Mouse (Mus musculus) hindbrain, embryonic 12.5 days (tissue): ENCODE data around the gene Gal3st2b. TPM values are rescaled to one million over a fixed set of nuclear protein-coding genes. Genes with fewer than 3 reads are reported as not detected.
"Not testable (repeated sequence)": the region's sequence is repeated elsewhere in the genome, so short reads cannot be mapped to it uniquely, and the experiment has no call there.

Experiments
- ATAC-seq: fragments of 200-750 bp; cut with Nextera tagmentation; 2 replicates; pipeline ENCODE4 v1.8.0; 2017; ENCODE audit warnings: moderate TSS enrichment; ENCODE audit not compliant: low FRiP score
- H3K27ac ChIP-seq: fragments of 300-500 bp; sonication (generic); 2 replicates; pipeline ENCODE4 v1.5.1; 2016; ENCODE audit warnings: mild to moderate bottlenecking
- H3K27me3 ChIP-seq: fragments of 300-500 bp; sonication (generic); 2 replicates; pipeline ENCODE4 v1.6.1; 2016; ENCODE audit warnings: mild to moderate bottlenecking
- H3K36me3 ChIP-seq: fragments of 300-500 bp; sonication (generic); 2 replicates; pipeline ENCODE4 v1.6.1; 2016; ENCODE audit warnings: mild to moderate bottlenecking
- H3K4me1 ChIP-seq: fragments of 300-500 bp; sonication (generic); 2 replicates; pipeline ENCODE4 v1.6.1; 2016
- H3K4me2 ChIP-seq: fragments of 300-500 bp; sonication (generic); replicated peaks from 2 replicates; pipeline ENCODE4 v1.6.1; 2016; ENCODE audit warnings: mild to moderate bottlenecking
- H3K4me3 ChIP-seq: fragments of 300-500 bp; sonication (generic); 2 replicates; pipeline ENCODE4 v1.5.1; 2016; ENCODE audit warnings: mild to moderate bottlenecking
- H3K9ac ChIP-seq: fragments of 300-500 bp; sonication (generic); 2 replicates; pipeline ENCODE4 v1.6.1; 2016; ENCODE audit warnings: mild to moderate bottlenecking, moderate library complexity
- H3K9me3 ChIP-seq: fragments of 300-500 bp; sonication (generic); replicated peaks from 2 replicates; pipeline ENCODE4 v1.6.1; 2016; ENCODE audit warnings: mild to moderate bottlenecking
- WGBS: fragments of 180-500 bp; shearing (Covaris S2); methylation state at CpG from one replicate; pipeline ENCODE4 v1.1.7; 2016; 5-methylcytosine and 5-hydroxymethylcytosine counted together
- polyA plus RNA-seq: library from polyadenylated mRNA; unstranded; fragments of >200 nt; fragmentation: Nextera tagmentation; extraction: Ambion mirVana; gene quantifications from 2 replicates; pipeline ENCODE4 v1.2.1, GENCODE M21; 2016

The Gal3st2b gene
- polyA plus RNA-seq, 1 experiment from 2014 or later, result 0.08 TPM

- H3K4me1 ChIP-seq, H3K9ac ChIP-seq, H3K4me2 ChIP-seq, H3K36me3 ChIP-seq, H3K27me3 ChIP-seq, H3K27ac ChIP-seq, H3K4me3 ChIP-seq, ATAC-seq, H3K9me3 ChIP-seq: not testable (repeated sequence)
- WGBS, result 91% methylated on average over 3 of the region's 3 CpGs
These were observed 4.5 kb downstream of the Gal3st2b start for GRCm38 (mm10) chr1:93922609-93923008.

GRCm38 (mm10) chr1:93923098-93923497, 5.0 kb downstream of the Gal3st2b start:
- ATAC-seq, result not testable (repeated sequence)

GRCm38 (mm10) chr1:93935378-93935777, 17.3 kb downstream of the Gal3st2b start:
- H3K27me3 ChIP-seq, H3K27ac ChIP-seq, H3K4me3 ChIP-seq, ATAC-seq, H3K4me1 ChIP-seq, H3K4me2 ChIP-seq, H3K9me3 ChIP-seq, H3K36me3 ChIP-seq, H3K9ac ChIP-seq: not testable (repeated sequence)
- WGBS, result 90% methylated on average over 1 of the region's 1 CpGs

More at GRCm38 (mm10) chr1:93923098-93923497, 5.0 kb downstream of the Gal3st2b start:
- not testable (repeated sequence) for H3K27ac ChIP-seq, H3K36me3 ChIP-seq, H3K4me3 ChIP-seq, H3K9me3 ChIP-seq, H3K9ac ChIP-seq, H3K27me3 ChIP-seq, H3K4me2 ChIP-seq, H3K4me1 ChIP-seq
- WGBS, result 66% methylated on average over 2 of the region's 2 CpGs

- 79% methylated on average over 1 of the region's 1 CpGs for WGBS
- H3K4me3 ChIP-seq, H3K9ac ChIP-seq, H3K27me3 ChIP-seq, H3K27ac ChIP-seq, H3K4me1 ChIP-seq, ATAC-seq, H3K4me2 ChIP-seq, H3K9me3 ChIP-seq, H3K36me3 ChIP-seq: not testable (repeated sequence)
These were observed 19.7 kb downstream of the Gal3st2b start for GRCm38 (mm10) chr1:93937807-93938206.

- not testable (repeated sequence) for H3K9ac ChIP-seq, H3K27ac ChIP-seq, ATAC-seq, H3K4me2 ChIP-seq, H3K4me3 ChIP-seq, H3K36me3 ChIP-seq, H3K9me3 ChIP-seq, H3K27me3 ChIP-seq, H3K4me1 ChIP-seq
- 88% methylated on average over 7 of the region's 7 CpGs for WGBS
These were observed 20.3 kb downstream of the Gal3st2b start for GRCm38 (mm10) chr1:93938415-93938814.

- not testable (repeated sequence) for H3K36me3 ChIP-seq, H3K9ac ChIP-seq, H3K27ac ChIP-seq, ATAC-seq, H3K4me2 ChIP-seq, H3K4me1 ChIP-seq, H3K4me3 ChIP-seq, H3K27me3 ChIP-seq, H3K9me3 ChIP-seq
- WGBS, result no CpG with 5 or more reads among the region's 11 CpGs
These were observed 31.0 kb downstream of the Gal3st2b start for GRCm38 (mm10) chr1:93949087-93949486.

GRCm38 (mm10) chr1:93966489-93966888, 48.4 kb downstream of the Gal3st2b start:
- not testable (repeated sequence) for H3K4me3 ChIP-seq, H3K9ac ChIP-seq, H3K4me2 ChIP-seq, H3K36me3 ChIP-seq, ATAC-seq, H3K27me3 ChIP-seq, H3K9me3 ChIP-seq, H3K27ac ChIP-seq, H3K4me1 ChIP-seq
- WGBS, result no CpG with 5 or more reads among the region's 1 CpGs

- H3K36me3 ChIP-seq, result not testable (repeated sequence)
These were observed 52.3 kb downstream of the Gal3st2b start for GRCm38 (mm10) chr1:93970380-93970779.

GRCm38 (mm10) chr1:93970797-93971196, 52.7 kb downstream of the Gal3st2b start:
- WGBS, result no CpG with 5 or more reads among the region's 4 CpGs

More at GRCm38 (mm10) chr1:93970380-93970779, 52.3 kb downstream of the Gal3st2b start:
- not testable (repeated sequence) for H3K9me3 ChIP-seq, H3K4me1 ChIP-seq, ATAC-seq, H3K4me3 ChIP-seq, H3K4me2 ChIP-seq, H3K9ac ChIP-seq, H3K27me3 ChIP-seq, H3K27ac ChIP-seq
- 76% methylated on average over 4 of the region's 5 CpGs for WGBS

GRCm38 (mm10) chr1:93975764-93976163, 57.7 kb downstream of the Gal3st2b start:
- H3K9ac ChIP-seq, H3K9me3 ChIP-seq, H3K4me2 ChIP-seq, H3K36me3 ChIP-seq, H3K4me1 ChIP-seq, H3K4me3 ChIP-seq, H3K27ac ChIP-seq, ATAC-seq, H3K27me3 ChIP-seq: not testable (repeated sequence)
- 86% methylated on average over 1 of the region's 4 CpGs for WGBS

More at GRCm38 (mm10) chr1:93970797-93971196, 52.7 kb downstream of the Gal3st2b start:
- ATAC-seq, H3K4me2 ChIP-seq, H3K27me3 ChIP-seq, H3K4me3 ChIP-seq, H3K9ac ChIP-seq, H3K27ac ChIP-seq, H3K9me3 ChIP-seq, H3K4me1 ChIP-seq, H3K36me3 ChIP-seq: not testable (repeated sequence)

- H3K27ac ChIP-seq, H3K9ac ChIP-seq, H3K4me1 ChIP-seq, H3K4me3 ChIP-seq, H3K36me3 ChIP-seq, H3K9me3 ChIP-seq, H3K27me3 ChIP-seq, H3K4me2 ChIP-seq: not testable (repeated sequence)
- 0 out of 2 replicates have a peak, but pooled peaks have one; percentile 22 for ATAC-seq
- WGBS, result no CpG with 5 or more reads among the region's 7 CpGs
These were observed 60.2 kb downstream of the Gal3st2b start for GRCm38 (mm10) chr1:93978287-93978686.

- not testable (repeated sequence) for H3K9ac ChIP-seq, H3K9me3 ChIP-seq
- WGBS, result no CpG with 5 or more reads among the region's 2 CpGs
These were observed 62.8 kb downstream of the Gal3st2b start for GRCm38 (mm10) chr1:93980932-93981331.

GRCm38 (mm10) chr1:93986167-93986566, 68.1 kb downstream of the Gal3st2b start:
- no peak overlapping the region for H3K4me2 ChIP-seq
- no peak overlapping the region for H3K4me3 ChIP-seq
- H3K27me3 ChIP-seq, result no peaks in the 10 kb centered on the region
- H3K27ac ChIP-seq, result no peak overlapping the region
- no peak overlapping the region for H3K9ac ChIP-seq
- H3K36me3 ChIP-seq, result no peaks in the 10 kb centered on the region
- H3K9me3 ChIP-seq, result no peaks in the 10 kb centered on the region
- ATAC-seq, result no peak
- WGBS, result 88% methylated on average over 3 of the region's 3 CpGs
- H3K4me1 ChIP-seq, result no peaks in the 10 kb centered on the region

More at GRCm38 (mm10) chr1:93980932-93981331, 62.8 kb downstream of the Gal3st2b start:
- H3K27ac ChIP-seq, H3K4me2 ChIP-seq, H3K4me3 ChIP-seq, H3K36me3 ChIP-seq, H3K27me3 ChIP-seq, H3K4me1 ChIP-seq, ATAC-seq: not testable (repeated sequence)
